Mouse (Mus musculus): Measurements from ENCODE around the gene Pkib.

DNA sequence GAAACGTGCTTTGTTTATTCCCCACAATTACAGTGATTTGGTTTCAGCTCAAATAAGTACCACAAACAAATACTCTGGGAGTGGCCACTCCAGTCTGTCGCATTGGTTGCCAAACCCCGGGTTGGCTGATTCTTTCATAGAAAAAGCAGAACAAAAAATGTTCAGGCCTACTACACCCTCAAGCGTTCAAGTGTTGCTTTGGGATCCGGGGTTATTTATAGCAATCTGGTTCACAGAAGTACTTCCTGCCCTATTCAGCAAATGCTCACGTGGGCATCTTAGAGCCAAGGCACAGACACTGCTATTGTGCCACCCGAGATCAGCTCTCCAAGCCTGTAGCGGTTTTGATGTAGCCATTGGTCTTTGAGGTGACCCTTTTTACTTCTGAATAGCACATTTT lies 95.9 kb downstream of the Pkib start:
- no peak for TF ChIP-seq CTCF (IDR thresholded peaks at IDR 0.05; ENCODE audit: control insufficient read depth, insufficient read depth, insufficient replicate concordance, low read depth, low read length)
- no peak for TF ChIP-seq POLR2A (IDR thresholded peaks at IDR 0.05; ENCODE audit: control insufficient read depth, low read depth, low read length)

Measured in testis, adult 2 months (tissue).